Mouse (Mus musculus) right cerebral cortex, postnatal 4 days (tissue): ENCODE data around the gene Rhox2c.
"Not testable (repeated sequence)": the region's sequence is repeated elsewhere in the genome, so short reads cannot be mapped to it uniquely, and the experiment has no call there.

ENCODE experiments used
- DNase-seq: peaks from one replicate; pipeline ENCODE4 v3.0.0-alpha.2; 2022

Rhox2c gene

DNA sequence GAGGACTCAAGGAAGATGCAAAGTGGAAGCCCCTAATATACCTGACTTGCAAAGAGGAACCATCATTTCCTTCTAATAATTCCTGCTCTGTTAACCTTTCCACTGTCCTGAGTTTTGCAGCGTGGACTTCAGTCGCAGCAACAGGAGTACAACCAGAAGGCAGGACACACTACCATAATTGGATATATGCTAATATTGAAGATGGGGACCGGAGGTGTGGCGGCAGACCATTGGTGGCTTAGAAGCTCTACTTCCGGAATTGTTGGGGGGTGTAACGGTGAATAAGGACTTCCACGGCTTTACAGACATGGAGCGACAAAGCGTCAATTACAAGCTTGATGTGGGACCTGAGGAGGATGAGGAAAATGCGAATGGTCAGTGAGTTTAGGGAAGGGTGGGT lies at the start of gene Rhox2c:
Rhox2c (plus strand) TSS at position 301 of the 400 bp plus-strand sequence.
- DNase-seq: not testable (repeated sequence)

GRCm38 (mm10) chrX:37411767-37412166 lies 41.7 kb upstream of the Rhox2c start, which contains the start of gene Rhox2b:
TSS of gene Rhox2b (plus strand) at chrX:37412067.
- not testable (repeated sequence) for DNase-seq

- not testable (repeated sequence) for DNase-seq
These were observed 21.3 kb upstream of the Rhox2c start, which contains the start of gene Rhox4b for GRCm38 (mm10) chrX:37432194-37432593. TSS of gene Rhox4b (plus strand) at chrX:37432494.

GRCm38 (mm10) chrX:37458285-37458684 lies 4.8 kb downstream of the Rhox2c start, which contains the start of gene Rhox3c:
TSS of gene Rhox3c (plus strand) at chrX:37458585.
- DNase-seq: not testable (repeated sequence)

GRCm38 (mm10) chrX:37480037-37480436 lies 26.6 kb downstream of the Rhox2c start, which contains the start of gene Rhox4c:
TSS of gene Rhox4c (plus strand) at chrX:37480337.
- not testable (repeated sequence) for DNase-seq

DNA sequence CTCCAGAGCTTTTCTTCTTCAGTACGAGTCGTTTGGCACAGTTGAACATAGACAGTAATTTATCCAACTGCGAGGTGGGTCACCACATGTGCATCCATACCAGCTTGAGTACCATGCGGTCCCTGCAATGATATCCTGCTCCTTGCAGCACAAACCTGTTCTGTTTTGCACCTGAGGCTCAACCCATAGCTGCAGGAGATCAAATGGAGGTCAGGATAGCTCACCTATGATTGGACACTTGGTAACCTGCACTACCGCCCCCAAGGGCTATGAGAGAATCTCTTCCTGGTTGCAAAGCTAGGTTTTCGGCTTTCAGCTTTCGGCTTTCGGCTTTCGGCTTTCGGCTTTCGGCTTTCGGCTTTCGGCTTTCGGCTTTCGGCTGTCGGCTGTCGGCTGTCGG lies 60.6 kb downstream of the Rhox2c start, which contains the start of gene Rhox4d:
Rhox4d (plus strand) TSS at position 301 of the 400 bp plus-strand sequence.
- not testable (repeated sequence) for DNase-seq
